Mouse (Mus musculus): ENCODE data around the gene AC161166.1. TPM values are rescaled to one million over a fixed set of nuclear protein-coding genes. Genes with fewer than 3 reads are reported as not detected.

AC161166.1 gene
- total and polyA plus RNA-seq, 2 experiments from 2014 or later = 0.55 TPM; not detected in 1

DNA sequence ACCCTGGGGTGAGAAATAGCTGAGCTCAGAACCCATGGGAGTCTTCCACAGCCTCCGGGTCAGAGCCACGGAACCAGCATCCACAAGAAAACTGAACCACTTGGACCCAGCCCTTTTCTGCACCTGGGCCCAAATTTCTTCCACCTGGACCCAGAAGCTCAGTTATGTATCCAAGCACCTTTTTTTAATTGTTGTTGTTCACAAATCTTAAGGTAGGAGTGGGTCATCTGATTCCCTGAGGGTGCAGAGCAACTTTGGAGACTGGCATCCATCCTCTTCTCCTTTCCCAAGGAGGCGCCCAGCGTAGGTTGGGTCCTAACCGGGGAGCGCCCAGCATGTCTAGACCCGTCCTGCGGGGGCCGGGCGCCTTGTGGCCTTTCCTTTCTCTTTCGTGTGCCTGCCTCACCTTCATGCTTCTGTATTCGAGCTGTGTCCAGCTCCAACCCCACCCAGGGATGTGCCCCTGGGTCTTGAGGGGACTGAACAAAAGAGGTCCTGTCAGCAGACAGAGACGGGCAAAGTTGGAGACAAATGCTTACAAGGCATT, 33.9 kb upstream of the AC161166.1 start, which contains the start of the genes Pinlyp and Xrcc1:
Gene Pinlyp (minus strand): TSS at position 51 of the 547 bp plus-strand sequence.
Gene Xrcc1 (plus strand): TSS at position 222 of the 547 bp plus-strand sequence.
- Histone ChIP-seq H3K27me3 (ENCODE audit: insufficient read depth, low read length) (no peaks in the 10 kb centered on the region), H3K4me2 (ENCODE audit: low read depth, low read length) (peak within 1 kb of the TSS; percentile 64), H3K4me3 (ENCODE audit: low read length) (peak within 1 kb of the TSS; percentile 87), H3K27ac (peak within 1 kb of the TSS; percentile 33), H3K9me3 (ENCODE audit: low read length) (no peaks in the 10 kb centered on the region), H3K36me3 (ENCODE audit: insufficient read depth, low read length) (no peaks in the 10 kb centered on the region), H3K4me1 (ENCODE audit: insufficient read depth, low read length) (peaks cover 10% of the 10 kb centered on the region; the same call in 1 of the 2 replicates), H3K9ac (replicated peaks; ENCODE audit: low read length) (peak within 1 kb of the TSS; percentile 77)
- WGBS = 35% methylated on average over 13 of the region's 13 CpGs
- ATAC-seq (peak; percentile 8; the same call in 1 of the 2 replicates), DNase-seq (ENCODE audit: low spot score) (no peak)
- no peak for TF ChIP-seq CTCF (IDR thresholded peaks at IDR 0.05; ENCODE audit: low read depth)

DNA sequence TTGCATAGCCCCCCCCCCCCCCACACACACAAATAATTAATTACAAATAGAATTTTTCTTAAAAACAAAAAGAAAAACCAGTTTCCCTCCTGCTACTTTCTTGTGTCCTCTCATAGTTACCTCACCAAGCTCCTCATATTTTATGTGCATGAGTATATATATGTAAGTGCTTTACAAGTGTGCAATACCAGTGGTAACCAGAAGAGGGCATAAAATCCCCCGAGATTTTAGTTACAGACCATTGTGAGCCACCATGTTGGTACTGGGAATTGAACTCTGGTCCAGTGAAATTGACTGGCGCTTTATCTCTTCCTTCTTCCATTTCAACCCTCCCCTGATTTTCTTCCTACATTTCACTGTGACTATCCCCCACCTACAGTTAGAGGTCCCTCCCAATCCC, 32.3 kb upstream of the AC161166.1 start:
- Histone ChIP-seq H3K36me3 (ENCODE audit: insufficient read depth, low read length) (no peaks in the 10 kb centered on the region), H3K4me3 (ENCODE audit: low read length) (no peak overlapping the region), H3K4me2 (ENCODE audit: low read depth, low read length) (no peak overlapping the region), H3K9ac (replicated peaks; ENCODE audit: low read length) (no peak overlapping the region), H3K27ac (no peak overlapping the region), H3K27me3 (ENCODE audit: insufficient read depth, low read length) (no peaks in the 10 kb centered on the region), H3K9me3 (ENCODE audit: low read length) (no peaks in the 10 kb centered on the region), H3K4me1 (ENCODE audit: insufficient read depth, low read length) (peaks cover 10% of the 10 kb centered on the region; the same call in 1 of the 2 replicates)
- ATAC-seq = no peak
- 83% methylated on average over 2 of the region's 2 CpGs for WGBS
- TF ChIP-seq CTCF (IDR thresholded peaks at IDR 0.05; ENCODE audit: low read depth) = peak; percentile 41; the same call in 1 of the 2 replicates
- DNase-seq (ENCODE audit: low spot score) = no peak

GRCm38 (mm10) chr7:24539686-24540085, 27.4 kb upstream of the AC161166.1 start:
- DNase-seq (ENCODE audit: low spot score) (no peak), ATAC-seq (no peak)
- H3K4me1 ChIP-seq (ENCODE audit: insufficient read depth, low read length) = no peaks in the 10 kb centered on the region
- H3K36me3 ChIP-seq (ENCODE audit: insufficient read depth, low read length) = 0 out of 2 replicates have a peak, but pooled peaks cover 6% of the 10 kb centered on the region
- 97% methylated on average over 4 of the region's 4 CpGs for WGBS
- no peak overlapping the region for H3K4me3 ChIP-seq (ENCODE audit: low read length)
- H3K4me2 ChIP-seq (ENCODE audit: low read depth, low read length) = no peak overlapping the region
- no peak for TF ChIP-seq CTCF (IDR thresholded peaks at IDR 0.05; ENCODE audit: low read depth)
- no peak overlapping the region for H3K9ac ChIP-seq (replicated peaks; ENCODE audit: low read length)
- no peaks in the 10 kb centered on the region for H3K27me3 ChIP-seq (ENCODE audit: insufficient read depth, low read length)
- no peaks in the 10 kb centered on the region for H3K9me3 ChIP-seq (ENCODE audit: low read length)
- H3K27ac ChIP-seq = no peak overlapping the region

GRCm38 (mm10) chr7:24538701-24539100, 26.4 kb upstream of the AC161166.1 start:
- ATAC-seq = no peak
- 73% methylated on average over 5 of the region's 5 CpGs for WGBS

DNA sequence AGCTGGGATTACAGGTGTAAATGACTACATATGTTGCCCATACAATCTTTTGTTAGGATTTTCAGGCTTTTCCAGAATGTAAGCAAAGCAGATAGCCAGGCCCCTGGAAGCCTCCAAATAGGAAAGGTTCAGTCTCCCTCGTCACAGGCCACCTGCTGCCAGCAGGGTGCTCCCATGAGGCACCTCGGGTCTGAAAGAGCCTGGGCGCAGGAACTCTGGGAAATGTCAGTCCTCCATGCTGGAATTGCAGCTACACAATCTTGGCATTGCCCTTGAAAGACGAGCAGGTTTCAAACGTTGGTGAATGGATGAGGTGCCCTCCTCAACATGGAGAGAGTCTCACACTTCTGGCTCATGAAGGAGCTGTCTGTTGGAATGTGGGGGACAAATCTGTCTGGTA, 25.9 kb upstream of the AC161166.1 start:
- no peak overlapping the region for H3K9ac ChIP-seq (replicated peaks; ENCODE audit: low read length)
- no peak overlapping the region for H3K4me2 ChIP-seq (ENCODE audit: low read depth, low read length)
- TF ChIP-seq CTCF (IDR thresholded peaks at IDR 0.05; ENCODE audit: low read depth) = no peak; the same call in 1 of the 2 replicates
- no peaks in the 10 kb centered on the region for H3K27me3 ChIP-seq (ENCODE audit: insufficient read depth, low read length)
- DNase-seq (ENCODE audit: low spot score) (peak; percentile 32), ATAC-seq (no peak)
- no peak overlapping the region for H3K4me3 ChIP-seq (ENCODE audit: low read length)
- no peaks in the 10 kb centered on the region for H3K4me1 ChIP-seq (ENCODE audit: insufficient read depth, low read length)
- 35% methylated on average over 5 of the region's 5 CpGs for WGBS
- no peaks in the 10 kb centered on the region for H3K9me3 ChIP-seq (ENCODE audit: low read length)
- H3K27ac ChIP-seq = peak overlapping the region; percentile 32; the same call in 1 of the 2 replicates
- H3K36me3 ChIP-seq (ENCODE audit: insufficient read depth, low read length) = peaks cover 17% of the 10 kb centered on the region; the same call in 1 of the 2 replicates

More at GRCm38 (mm10) chr7:24538701-24539100, 26.4 kb upstream of the AC161166.1 start:
- Histone ChIP-seq H3K4me2 (ENCODE audit: low read depth, low read length) (no peak overlapping the region), H3K27ac (peak overlapping the region; percentile 32; the same call in 1 of the 2 replicates), H3K27me3 (ENCODE audit: insufficient read depth, low read length) (no peaks in the 10 kb centered on the region), H3K36me3 (ENCODE audit: insufficient read depth, low read length) (peaks cover 13% of the 10 kb centered on the region; the same call in 1 of the 2 replicates), H3K9ac (replicated peaks; ENCODE audit: low read length) (no peak overlapping the region), H3K4me3 (ENCODE audit: low read length) (no peak overlapping the region), H3K4me1 (ENCODE audit: insufficient read depth, low read length) (no peaks in the 10 kb centered on the region), H3K9me3 (ENCODE audit: low read length) (no peaks in the 10 kb centered on the region)
- TF ChIP-seq CTCF (IDR thresholded peaks at IDR 0.05; ENCODE audit: low read depth) = no peak
- no peak for DNase-seq (ENCODE audit: low spot score)

DNA sequence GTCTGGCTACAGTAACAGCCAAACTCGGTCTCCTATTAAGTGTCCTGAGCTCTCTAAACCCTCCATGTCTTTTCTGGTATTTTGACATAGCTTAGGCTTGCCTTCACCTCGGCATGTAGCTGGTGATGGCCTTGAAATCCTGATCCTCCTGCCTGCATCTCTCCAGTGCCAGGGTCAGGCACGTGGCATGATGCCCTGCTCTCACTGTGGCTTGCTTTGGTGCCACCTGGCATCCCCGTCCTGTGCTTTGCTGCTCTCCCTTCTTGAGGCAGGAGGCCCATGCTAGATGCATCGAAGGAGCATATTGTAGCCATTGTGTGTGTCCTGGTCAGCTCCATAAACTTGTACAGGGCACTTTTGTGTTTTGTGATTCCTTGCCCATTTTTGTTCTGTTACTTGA, 25.3 kb upstream of the AC161166.1 start:
- no peak overlapping the region for H3K4me2 ChIP-seq (ENCODE audit: low read depth, low read length)
- no peak overlapping the region for H3K9ac ChIP-seq (replicated peaks; ENCODE audit: low read length)
- H3K4me1 ChIP-seq (ENCODE audit: insufficient read depth, low read length) = peaks cover under 1% of the 10 kb centered on the region; the same call in 1 of the 2 replicates
- ATAC-seq = no peak
- H3K36me3 ChIP-seq (ENCODE audit: insufficient read depth, low read length) = peaks cover 17% of the 10 kb centered on the region; the same call in 1 of the 2 replicates
- H3K4me3 ChIP-seq (ENCODE audit: low read length) = no peak overlapping the region
- no peaks in the 10 kb centered on the region for H3K9me3 ChIP-seq (ENCODE audit: low read length)
- H3K27me3 ChIP-seq (ENCODE audit: insufficient read depth, low read length) = no peaks in the 10 kb centered on the region
- WGBS = 62% methylated on average over 5 of the region's 5 CpGs
- TF ChIP-seq CTCF (IDR thresholded peaks at IDR 0.05; ENCODE audit: low read depth) = no peak
- H3K27ac ChIP-seq = peak overlapping the region; percentile 32; the same call in 1 of the 2 replicates
- no peak for DNase-seq (ENCODE audit: low spot score)

- Histone ChIP-seq H3K27me3 (ENCODE audit: insufficient read depth, low read length) (no peaks in the 10 kb centered on the region), H3K36me3 (ENCODE audit: insufficient read depth, low read length) (peaks cover 17% of the 10 kb centered on the region; the same call in 1 of the 2 replicates), H3K9me3 (ENCODE audit: low read length) (no peaks in the 10 kb centered on the region), H3K9ac (replicated peaks; ENCODE audit: low read length) (no peak overlapping the region), H3K4me2 (ENCODE audit: low read depth, low read length) (no peak overlapping the region), H3K27ac (no peak overlapping the region), H3K4me1 (ENCODE audit: insufficient read depth, low read length) (peaks cover 6% of the 10 kb centered on the region; the same call in 1 of the 2 replicates), H3K4me3 (ENCODE audit: low read length) (no peak overlapping the region)
- no peak for TF ChIP-seq CTCF (IDR thresholded peaks at IDR 0.05; ENCODE audit: low read depth)
- DNase-seq (ENCODE audit: low spot score) = no peak
- no peak for ATAC-seq
- 58% methylated on average over 4 of the region's 4 CpGs for whole genome bisulfite sequencing
Observed at GRCm38 (mm10) chr7:24537081-24537480, 24.8 kb upstream of the AC161166.1 start.

Measured in hindbrain, postnatal 0 days (tissue).